Mouse (Mus musculus) testis, adult 2 months (tissue): ENCODE data around the gene Rnf213.

ENCODE experiments used
- CTCF ChIP-seq: fragments of 200-500 bp; IDR thresholded peaks from 2 replicates; pipeline ENCODE4 v1.5.1; 2012; ENCODE audit warnings: low read depth, mild to moderate bottlenecking, inconsistent platforms, low read length, moderate library complexity; ENCODE audit not compliant: control insufficient read depth, insufficient read depth, insufficient replicate concordance
- POLR2A ChIP-seq: fragments of 200-500 bp; IDR thresholded peaks from 2 replicates; pipeline ENCODE4 v1.6.1; 2012; ENCODE audit warnings: low read depth, mild to moderate bottlenecking, inconsistent platforms, low read length, moderate library complexity; ENCODE audit not compliant: control insufficient read depth

DNA sequence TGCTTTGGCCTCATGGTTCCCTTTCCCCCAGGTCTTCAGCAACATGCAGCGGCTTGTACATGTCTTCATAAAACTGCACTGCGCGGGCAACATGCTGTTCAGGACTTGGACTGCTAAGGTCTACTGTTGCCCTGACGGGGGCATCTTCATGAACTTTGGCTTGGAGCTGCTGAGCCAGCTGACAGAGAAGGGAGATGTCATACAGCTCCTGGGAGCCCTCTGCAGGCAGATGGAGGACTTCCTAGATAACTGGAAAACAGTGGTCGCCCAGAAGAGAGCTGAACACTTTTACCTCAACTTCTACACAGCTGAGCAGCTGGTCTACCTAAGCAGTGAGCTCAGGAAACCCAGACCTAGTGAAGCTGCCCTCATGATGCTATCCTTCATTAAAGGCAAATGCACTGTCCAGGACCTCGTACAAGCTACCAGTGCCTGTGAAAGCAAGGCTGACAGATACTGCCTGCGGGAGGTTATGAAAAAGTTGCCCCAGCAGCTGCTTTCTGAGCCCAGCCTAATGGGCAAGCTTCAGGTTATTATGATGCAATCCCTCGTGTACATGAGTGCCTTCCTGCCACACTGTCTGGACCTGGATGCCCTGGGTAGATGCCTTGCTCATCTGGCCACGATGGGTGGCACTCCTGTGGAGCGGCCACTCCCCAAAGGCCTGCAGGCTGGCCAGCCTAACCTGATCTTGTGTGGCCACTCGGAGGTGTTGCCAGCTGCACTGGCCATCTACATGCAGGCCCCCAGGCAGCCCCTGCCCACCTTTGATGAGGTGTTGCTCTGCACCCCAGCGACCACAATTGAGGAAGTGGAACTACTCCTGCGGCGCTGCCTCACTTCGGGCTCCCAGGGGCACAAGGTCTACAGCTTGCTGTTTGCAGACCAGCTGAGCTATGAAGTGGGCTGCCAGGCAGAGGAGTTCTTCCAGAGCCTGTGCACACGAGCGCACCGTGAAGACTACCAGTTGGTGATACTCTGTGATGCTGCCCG, 43.3 kb downstream of the Rnf213 start:
- TF ChIP-seq CTCF (no peak), POLR2A (no peak)
